Mouse (Mus musculus): Measurements from ENCODE around the gene Rasgrp1.

DNA sequence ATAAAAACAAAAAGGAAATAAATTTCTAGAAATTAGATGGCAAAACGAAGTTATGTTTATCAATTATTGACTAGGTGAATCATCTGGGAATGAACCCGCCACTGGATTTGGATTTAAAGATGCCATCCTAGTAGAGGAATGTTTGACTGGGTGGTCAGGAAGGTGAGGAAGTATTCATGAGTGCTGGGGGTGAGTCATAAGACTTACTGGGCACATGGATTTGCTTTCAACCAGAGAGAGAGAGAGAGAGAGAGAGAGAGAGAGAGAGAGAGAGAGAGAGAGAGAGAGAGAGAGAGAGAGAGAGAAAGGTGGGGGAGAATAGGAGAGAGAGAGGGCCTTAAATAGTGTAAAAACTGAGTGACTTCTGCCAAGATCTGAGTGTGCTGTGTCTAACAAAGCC is 87.4 kb downstream of the Rasgrp1 start:
- TF ChIP-seq EP300 (optimal IDR thresholded peaks at IDR 0.05) = no peak
- no peak for TF ChIP-seq CTCF (IDR thresholded peaks at IDR 0.05; ENCODE audit: low read depth)

All from stomach, postnatal 0 days (tissue).